Mouse (Mus musculus) olfactory bulb, adult 2 months (tissue): ENCODE data around the gene Pcca.
A peak's percentile ranks its signal among the peaks of the same experiment; 100 is the strongest.

Source experiments
- CTCF ChIP-seq: fragments of 200-500 bp; IDR thresholded peaks from 2 replicates; pipeline ENCODE4 v1.5.1; 2012; ENCODE audit warnings: low read depth, mild to moderate bottlenecking, low read length, moderate library complexity; ENCODE audit not compliant: insufficient read depth
- POLR2A ChIP-seq: fragments of 200-500 bp; IDR thresholded peaks from 2 replicates; pipeline ENCODE4 v1.6.1; 2012; ENCODE audit warnings: mild to moderate bottlenecking, low read depth, low read length, moderate library complexity; ENCODE audit not compliant: insufficient read depth

DNA sequence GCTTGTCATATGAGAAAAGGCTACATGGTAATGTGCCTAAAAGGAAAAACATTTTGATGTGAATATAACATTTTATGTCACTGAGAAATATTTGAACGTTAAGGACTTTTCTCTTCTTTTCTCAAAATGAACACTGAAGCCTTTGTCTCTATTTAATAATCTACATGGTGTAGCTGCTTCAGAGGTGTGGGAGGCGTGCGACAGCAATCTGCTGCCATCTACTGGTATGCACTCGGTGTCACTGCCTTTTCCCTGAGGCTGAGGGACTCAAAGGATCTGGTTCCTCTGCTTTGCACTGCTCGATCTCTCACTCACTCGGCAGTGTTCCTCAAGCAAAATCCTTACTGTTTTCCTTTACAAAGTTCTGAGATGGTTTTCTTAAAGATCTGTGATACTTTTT is 342.0 kb downstream of the Pcca start:
- TF ChIP-seq CTCF (peak; percentile 78), POLR2A (no peak)
